Mouse (Mus musculus) cerebellum, adult 2 months (tissue): ENCODE data around the gene Pde3a.

Experiments
- CTCF ChIP-seq: fragments of 200-500 bp; IDR thresholded peaks from 2 replicates; pipeline ENCODE4 v1.5.1; 2011; ENCODE audit warnings: low read depth, mild to moderate bottlenecking, control low read depth, low read length, moderate library complexity, borderline replicate concordance; ENCODE audit not compliant: insufficient read depth
- POLR2A ChIP-seq: fragments of 200-500 bp; IDR thresholded peaks from 2 replicates; pipeline ENCODE4 v1.6.1; 2011; ENCODE audit warnings: low read length, control low read depth, borderline replicate concordance; ENCODE audit not compliant: insufficient read depth

DNA sequence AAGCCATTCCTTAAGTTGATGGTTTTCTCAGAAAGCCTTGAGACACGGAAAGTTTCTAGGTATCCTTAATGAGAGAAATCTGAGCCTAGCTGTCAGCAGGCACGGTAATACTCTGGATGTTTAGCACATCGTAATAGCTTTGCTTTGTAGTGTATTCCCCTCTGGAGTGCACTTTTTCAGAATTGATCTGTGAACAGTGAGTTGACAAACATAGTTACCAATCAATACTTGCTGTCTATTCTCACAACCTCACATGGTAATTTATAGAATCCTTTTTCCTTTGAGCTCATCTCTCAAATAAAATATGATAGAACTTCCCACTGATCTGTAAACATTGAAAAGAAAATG, 21.4 kb upstream of the Pde3a start:
- TF ChIP-seq CTCF (no peak), POLR2A (no peak)
